Mouse (Mus musculus): Measurements from ENCODE around the gene Gm3015. TPM values are rescaled to one million over a fixed set of nuclear protein-coding genes. Genes with fewer than 3 reads are reported as not detected.
"Not testable (repeated sequence)": the region's sequence is repeated elsewhere in the genome, so short reads cannot be mapped to it uniquely, and the experiment has no call there.

Gm3015 gene
- polyA plus RNA-seq (2014; fragmentation: Nextera tagmentation; extraction: Ambion mirVana): not detected in 2 replicates

- H3K36me3 ChIP-seq (ENCODE audit: insufficient read depth); H3K4me2 ChIP-seq; H3K27ac ChIP-seq (ENCODE audit: low read depth); H3K9ac ChIP-seq; H3K4me1 ChIP-seq (ENCODE audit: insufficient read depth); DNase-seq; H3K27me3 ChIP-seq (ENCODE audit: insufficient read depth, low read length); H3K4me3 ChIP-seq (ENCODE audit: low read depth, low read length); H3K9me3 ChIP-seq (ENCODE audit: low read depth, low read length); ATAC-seq (ENCODE audit: insufficient read depth): not testable (repeated sequence)
- WGBS: 71% methylated on average over 1 of the region's 1 CpGs
Observed at GRCm38 (mm10) chr14:42768721-42769120, at the start of gene Gm3015. Gene Gm3015, minus strand, starts transcription at chr14:42768821.

GRCm38 (mm10) chr14:42797887-42798286 lies 29.3 kb upstream of the Gm3015 start, which contains the start of gene Gm10377:
Gene Gm10377, minus strand, starts transcription at chr14:42797987.
- H3K9me3 ChIP-seq (ENCODE audit: low read depth, low read length): not testable (repeated sequence)

More at GRCm38 (mm10) chr14:42797887-42798286, 29.3 kb upstream of the Gm3015 start, which contains the start of gene Gm10377:
- not testable (repeated sequence) for DNase-seq; H3K9ac ChIP-seq; H3K4me1 ChIP-seq (ENCODE audit: insufficient read depth); H3K4me2 ChIP-seq; H3K36me3 ChIP-seq (ENCODE audit: insufficient read depth); H3K27me3 ChIP-seq (ENCODE audit: insufficient read depth, low read length); H3K27ac ChIP-seq (ENCODE audit: low read depth); ATAC-seq (ENCODE audit: insufficient read depth); H3K4me3 ChIP-seq (ENCODE audit: low read depth, low read length)

Other genes with a start within 250 kb of the Gm3015 start
- 0.17 TPM in 1 of 2 replicates, not detected in the other for gene Gm8024, start 244.5 kb downstream of the Gm3015 start, polyA plus RNA-seq (2014; fragmentation: Nextera tagmentation; extraction: Ambion mirVana)
- not detected in 2 replicates for gene Gm17124, start 168.9 kb downstream of the Gm3015 start, polyA plus RNA-seq (2014; fragmentation: Nextera tagmentation; extraction: Ambion mirVana)
- not detected in 2 replicates for gene Gm3633, start 126.9 kb downstream of the Gm3015 start, polyA plus RNA-seq (2014; fragmentation: Nextera tagmentation; extraction: Ambion mirVana)
- not detected in 2 replicates for gene Gm10378, start 112.9 kb downstream of the Gm3015 start, polyA plus RNA-seq (2014; fragmentation: Nextera tagmentation; extraction: Ambion mirVana)
- gene Gm10377, start 29.2 kb upstream of the Gm3015 start, polyA plus RNA-seq (2014; fragmentation: Nextera tagmentation; extraction: Ambion mirVana): not detected in 2 replicates
- gene Gm21977, start 84.7 kb upstream of the Gm3015 start, polyA plus RNA-seq (2014; fragmentation: Nextera tagmentation; extraction: Ambion mirVana): not detected in 2 replicates
- not detected in 2 replicates for gene Gm8082, start 224.8 kb upstream of the Gm3015 start, polyA plus RNA-seq (2014; fragmentation: Nextera tagmentation; extraction: Ambion mirVana)
- not detected in 2 replicates for gene Gm10376, start 246.8 kb upstream of the Gm3015 start, polyA plus RNA-seq (2014; fragmentation: Nextera tagmentation; extraction: Ambion mirVana)